Mouse (Mus musculus) megakaryocyte, embryonic 14.5 days (primary cell): ENCODE measurements around the gene Ppp1r16b. TPM values are rescaled to one million over a fixed set of nuclear protein-coding genes. Genes with fewer than 3 reads are reported as not detected.

ENCODE experiments used
- H3K27me3 ChIP-seq: replicated peaks from 2 replicates; pipeline ENCODE3; 2012; ENCODE audit warnings: inconsistent platforms
- H3K36me3 ChIP-seq: replicated peaks from 2 replicates; pipeline ENCODE3; 2012; ENCODE audit warnings: low read length, inconsistent platforms, mixed read lengths
- H3K4me1 ChIP-seq: 2 replicates; pipeline ENCODE4 v1.6.1; 2012; ENCODE audit warnings: inconsistent platforms
- H3K4me3 ChIP-seq: replicated peaks from 2 replicates; pipeline ENCODE3; 2012; ENCODE audit warnings: moderate library complexity, mild to moderate bottlenecking, inconsistent platforms
- H3K9me3 ChIP-seq: 2 replicates; pipeline ENCODE4 v1.6.1; 2012; ENCODE audit warnings: inconsistent platforms
- FLI1 ChIP-seq: IDR thresholded peaks from 2 replicates; pipeline ENCODE4 v1.6.1; 2012; ENCODE audit warnings: low read length, inconsistent platforms, mixed read lengths
- GATA1 ChIP-seq: IDR thresholded peaks from 3 replicates; pipeline ENCODE4 v1.6.1; 2012; ENCODE audit warnings: mixed read lengths, low read length, inconsistent platforms, borderline replicate concordance
- polyA plus RNA-seq: library from polyadenylated mRNA; stranded (reverse); fragments of >175 nt; gene quantifications from 2 replicates; pipeline ENCODE4 v1.2.3, GENCODE M21; 2012; ENCODE audit warnings: low replicate concordance; ENCODE audit not compliant: insufficient read depth

The Ppp1r16b gene
- polyA plus RNA-seq, 1 experiment = 3.6 TPM

- TF ChIP-seq FLI1 (no peak), GATA1 (no peak)
- Histone ChIP-seq H3K9me3 (peaks cover 9% of the 10 kb centered on the region), H3K4me1 (peaks cover 24% of the 10 kb centered on the region), H3K36me3 (no peaks in the 10 kb centered on the region), H3K27me3 (peaks cover 64% of the 10 kb centered on the region), H3K4me3 (no peak overlapping the region)
Measured at GRCm38 (mm10) chr2:158675161-158675560, 10.0 kb downstream of the Ppp1r16b start.

- Histone ChIP-seq H3K9me3 (peaks cover 9% of the 10 kb centered on the region), H3K4me3 (no peak overlapping the region), H3K36me3 (no peaks in the 10 kb centered on the region), H3K4me1 (peaks cover 23% of the 10 kb centered on the region), H3K27me3 (peaks cover 58% of the 10 kb centered on the region)
- no peak for TF ChIP-seq FLI1
- TF ChIP-seq GATA1 = no peak
Measured at GRCm38 (mm10) chr2:158675907-158676533, 10.8 kb downstream of the Ppp1r16b start.

GRCm38 (mm10) chr2:158677946-158678345 lies 12.7 kb downstream of the Ppp1r16b start:
- H3K36me3 ChIP-seq = no peaks in the 10 kb centered on the region
- peaks cover 29% of the 10 kb centered on the region for H3K4me1 ChIP-seq
- peaks cover 54% of the 10 kb centered on the region for H3K27me3 ChIP-seq
- no peak overlapping the region for H3K4me3 ChIP-seq
- TF ChIP-seq GATA1 = no peak
- TF ChIP-seq FLI1 = no peak
- H3K9me3 ChIP-seq = no peaks in the 10 kb centered on the region

- TF ChIP-seq FLI1 (no peak), GATA1 (no peak)
- Histone ChIP-seq H3K4me1 (peaks cover 27% of the 10 kb centered on the region), H3K36me3 (no peaks in the 10 kb centered on the region), H3K4me3 (no peak overlapping the region), H3K27me3 (peaks cover 51% of the 10 kb centered on the region), H3K9me3 (no peaks in the 10 kb centered on the region)
Measured at GRCm38 (mm10) chr2:158679091-158679490, 13.9 kb downstream of the Ppp1r16b start.

GRCm38 (mm10) chr2:158680357-158680889 lies 15.2 kb downstream of the Ppp1r16b start:
- TF ChIP-seq FLI1 (no peak), GATA1 (no peak)
- Histone ChIP-seq H3K4me1 (peaks cover 40% of the 10 kb centered on the region), H3K27me3 (peaks cover 50% of the 10 kb centered on the region), H3K36me3 (no peaks in the 10 kb centered on the region), H3K9me3 (no peaks in the 10 kb centered on the region), H3K4me3 (no peak overlapping the region)

GRCm38 (mm10) chr2:158681714-158682113 lies 16.5 kb downstream of the Ppp1r16b start:
- H3K27me3 ChIP-seq = peaks cover 47% of the 10 kb centered on the region
- no peak overlapping the region for H3K4me3 ChIP-seq
- no peaks in the 10 kb centered on the region for H3K36me3 ChIP-seq
- no peaks in the 10 kb centered on the region for H3K9me3 ChIP-seq
- H3K4me1 ChIP-seq = peaks cover 43% of the 10 kb centered on the region
- TF ChIP-seq GATA1 = no peak
- TF ChIP-seq FLI1 = no peak

- no peak overlapping the region for H3K4me3 ChIP-seq
- TF ChIP-seq GATA1 (no peak), FLI1 (no peak)
- peaks cover 51% of the 10 kb centered on the region for H3K27me3 ChIP-seq
- H3K4me1 ChIP-seq = peaks cover 42% of the 10 kb centered on the region
- H3K36me3 ChIP-seq = no peaks in the 10 kb centered on the region
- no peaks in the 10 kb centered on the region for H3K9me3 ChIP-seq
Measured at GRCm38 (mm10) chr2:158682344-158683037, 17.3 kb downstream of the Ppp1r16b start.

- H3K9me3 ChIP-seq = no peaks in the 10 kb centered on the region
- no peak overlapping the region for H3K4me3 ChIP-seq
- peaks cover 52% of the 10 kb centered on the region for H3K27me3 ChIP-seq
- peaks cover 40% of the 10 kb centered on the region for H3K4me1 ChIP-seq
- no peaks in the 10 kb centered on the region for H3K36me3 ChIP-seq
- TF ChIP-seq GATA1 (no peak), FLI1 (no peak)
Measured at GRCm38 (mm10) chr2:158683038-158683413, 17.8 kb downstream of the Ppp1r16b start.

- H3K4me1 ChIP-seq = peaks cover 51% of the 10 kb centered on the region
- H3K36me3 ChIP-seq = no peaks in the 10 kb centered on the region
- no peaks in the 10 kb centered on the region for H3K9me3 ChIP-seq
- no peak for TF ChIP-seq GATA1
- TF ChIP-seq FLI1 = no peak
- H3K27me3 ChIP-seq = peaks cover 50% of the 10 kb centered on the region
- no peak overlapping the region for H3K4me3 ChIP-seq
Measured at GRCm38 (mm10) chr2:158684247-158684843, 19.1 kb downstream of the Ppp1r16b start.

- Histone ChIP-seq H3K4me1 (peaks cover 57% of the 10 kb centered on the region), H3K27me3 (peaks cover 49% of the 10 kb centered on the region), H3K36me3 (no peaks in the 10 kb centered on the region), H3K9me3 (no peaks in the 10 kb centered on the region), H3K4me3 (no peak overlapping the region)
- no peak for TF ChIP-seq GATA1
- TF ChIP-seq FLI1 = no peak
Measured at GRCm38 (mm10) chr2:158684910-158685309, 19.7 kb downstream of the Ppp1r16b start.
